Mouse (Mus musculus) 3T3-L1 (cell line): ENCODE measurements at regions not wholly inside any gene's neighbourhood (a gene's known extent, or its start where the extent isn't known, plus 50 kb on each side); places are given as distances from the start of the nearest gene placed in this dataset.

ENCODE experiments used
- DNase-seq: peaks from one replicate; pipeline ENCODE4 v3.0.0-alpha.2; 2015; ENCODE audit warnings: low read depth, low spot score

- no peak for DNase-seq
These were observed 90.4 kb downstream of the Otol1 start for GRCm38 (mm10) chr3:70097813-70098212.

- DNase-seq: no peak
These were observed 94.7 kb downstream of the Otol1 start for GRCm38 (mm10) chr3:70102091-70102490.

- DNase-seq: no peak
These were observed 95.3 kb downstream of the Otol1 start for GRCm38 (mm10) chr3:70102593-70103213.

- peak; percentile 91 for DNase-seq
These were observed 96.8 kb downstream of the Otol1 start for GRCm38 (mm10) chr3:70103983-70104827.

GRCm38 (mm10) chr3:70104828-70105399 lies 97.5 kb downstream of the Otol1 start:
- peak; percentile 82 for DNase-seq

GRCm38 (mm10) chr3:70105561-70105960 lies 98.1 kb downstream of the Otol1 start:
- no peak for DNase-seq

GRCm38 (mm10) chr3:70106141-70106540 lies 98.7 kb downstream of the Otol1 start:
- no peak for DNase-seq

- DNase-seq: no peak
These were observed 118.8 kb downstream of the Otol1 start for GRCm38 (mm10) chr3:70126212-70126611.

GRCm38 (mm10) chr3:70130241-70131029 lies 123.0 kb downstream of the Otol1 start:
- no peak for DNase-seq

- DNase-seq: no peak
These were observed 127.5 kb downstream of the Otol1 start for GRCm38 (mm10) chr3:70134963-70135362.

- DNase-seq: no peak
These were observed 131.1 kb downstream of the Otol1 start for GRCm38 (mm10) chr3:70138488-70138887.

- DNase-seq: peak; percentile 3
These were observed 131.5 kb downstream of the Otol1 start for GRCm38 (mm10) chr3:70138926-70139325.

- no peak for DNase-seq
These were observed 138.3 kb downstream of the Otol1 start for GRCm38 (mm10) chr3:70145728-70146127.

- no peak for DNase-seq
These were observed 143.7 kb downstream of the Otol1 start for GRCm38 (mm10) chr3:70151156-70151555.

- no peak for DNase-seq
These were observed 152.6 kb downstream of the Otol1 start for GRCm38 (mm10) chr3:70160043-70160442.

GRCm38 (mm10) chr3:70171667-70172066 lies 164.3 kb downstream of the Otol1 start:
- no peak for DNase-seq

- no peak for DNase-seq
These were observed 169.0 kb downstream of the Otol1 start for GRCm38 (mm10) chr3:70176391-70176790.

- DNase-seq: no peak
These were observed 174.2 kb downstream of the Otol1 start for GRCm38 (mm10) chr3:70181611-70182010.

- no peak for DNase-seq
These were observed 183.3 kb downstream of the Otol1 start for GRCm38 (mm10) chr3:70190741-70191140.

- DNase-seq: no peak
These were observed 189.3 kb downstream of the Otol1 start for GRCm38 (mm10) chr3:70196671-70197070.

GRCm38 (mm10) chr3:70198890-70199289 lies 191.5 kb downstream of the Otol1 start:
- DNase-seq: no peak
